Mouse (Mus musculus): ENCODE data around the gene Wbp2. TPM values are rescaled to one million over a fixed set of nuclear protein-coding genes. Genes with fewer than 3 reads are reported as not detected.
A peak's percentile ranks its signal among the peaks of the same experiment; 100 is the strongest.
"Not testable (repeated sequence)": the region's sequence is repeated elsewhere in the genome, so short reads cannot be mapped to it uniquely, and the experiment has no call there.

Wbp2 gene
- polyA plus RNA-seq, 1 experiment from 2014 or later = 281 TPM

DNA sequence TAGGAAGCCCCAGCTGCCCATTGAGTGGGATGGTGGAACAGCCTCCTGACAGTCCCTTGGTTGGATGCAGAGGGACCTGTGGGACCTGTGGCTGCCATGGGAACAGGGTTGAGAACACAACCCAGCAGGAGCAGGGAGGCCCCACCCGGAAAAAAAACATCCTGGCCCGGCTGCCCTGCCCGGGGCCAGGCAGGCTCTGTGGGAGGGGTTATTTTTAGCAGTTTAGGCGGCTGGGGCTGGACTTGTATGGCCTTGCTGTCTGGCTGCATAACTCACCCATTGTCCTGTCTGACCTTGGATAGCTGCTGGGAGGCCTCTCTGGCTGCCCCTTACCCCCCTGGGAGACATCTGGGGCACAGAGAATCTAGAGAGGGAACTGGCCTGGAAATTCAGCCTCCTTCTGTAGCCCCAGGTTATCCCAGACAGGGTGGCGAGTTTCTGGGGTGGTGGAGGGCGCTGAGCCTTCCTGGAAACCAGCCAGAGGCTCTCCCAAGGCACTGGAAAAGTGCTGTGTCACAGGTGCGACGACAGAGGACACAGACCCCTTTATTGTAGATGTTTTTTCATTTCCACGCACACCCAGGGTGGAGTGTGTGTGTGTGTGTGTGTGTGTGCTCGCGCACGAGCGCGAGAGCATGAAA is 17.3 kb upstream of the Wbp2 start:
- no peak overlapping the region for H3K27ac ChIP-seq
- WGBS (ENCODE audit: missing documents) = 42% methylated on average over 6 of the region's 14 CpGs
- H3K4me3 ChIP-seq (ENCODE audit: inconsistent target) = no peak overlapping the region
- peaks cover 18% of the 10 kb centered on the region; the same call in 1 of the 2 replicates for H3K36me3 ChIP-seq (ENCODE audit: inconsistent target)
- H3K79me2 ChIP-seq (ENCODE audit: inconsistent target) = peaks cover 14% of the 10 kb centered on the region

DNA sequence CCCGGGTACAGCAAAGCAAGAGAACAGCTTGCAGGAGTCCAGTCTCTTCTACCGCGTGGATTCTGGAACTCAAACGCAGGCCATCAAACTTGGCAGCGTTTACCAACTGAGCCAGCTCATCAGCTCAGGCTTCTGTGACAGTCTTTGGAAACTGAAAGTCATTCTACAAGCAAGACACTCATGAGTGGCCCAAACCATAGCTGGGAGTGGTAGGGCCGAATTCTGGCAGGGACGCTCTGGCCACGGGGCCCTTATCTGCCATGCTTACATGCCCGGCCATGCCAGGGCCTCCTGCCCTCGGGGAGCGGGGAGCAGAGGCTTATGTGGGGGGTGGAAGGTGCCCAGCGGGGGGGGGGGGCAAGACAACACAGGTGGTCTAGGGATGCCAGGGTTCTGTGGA is 16.8 kb upstream of the Wbp2 start:
- Histone ChIP-seq H3K4me3 (ENCODE audit: inconsistent target) (no peak overlapping the region), H3K36me3 (ENCODE audit: inconsistent target) (peaks cover 18% of the 10 kb centered on the region; the same call in 1 of the 2 replicates), H3K79me2 (ENCODE audit: inconsistent target) (peaks cover 9% of the 10 kb centered on the region), H3K27ac (no peak overlapping the region)
- 73% methylated on average over 12 of the region's 12 CpGs for WGBS (ENCODE audit: missing documents)

- whole genome bisulfite sequencing (ENCODE audit: missing documents) = 52% methylated on average over 3 of the region's 4 CpGs
- Histone ChIP-seq H3K27ac (no peak overlapping the region), H3K4me3 (ENCODE audit: inconsistent target) (no peak overlapping the region)
These were observed 15.7 kb upstream of the Wbp2 start for GRCm38 (mm10) chr11:116102472-116102871.

GRCm38 (mm10) chr11:116101931-116102381 is 15.2 kb upstream of the Wbp2 start:
- Histone ChIP-seq H3K4me3 (ENCODE audit: inconsistent target) (no peak overlapping the region), H3K79me2 (ENCODE audit: inconsistent target) (no peaks in the 10 kb centered on the region), H3K27ac (no peak overlapping the region), H3K36me3 (ENCODE audit: inconsistent target) (peaks cover 15% of the 10 kb centered on the region; the same call in 1 of the 2 replicates)
- 51% methylated on average over 9 of the region's 11 CpGs for WGBS (ENCODE audit: missing documents)

More at GRCm38 (mm10) chr11:116102472-116102871, 15.7 kb upstream of the Wbp2 start:
- no peaks in the 10 kb centered on the region for H3K79me2 ChIP-seq (ENCODE audit: inconsistent target)
- peaks cover 18% of the 10 kb centered on the region; the same call in 1 of the 2 replicates for H3K36me3 ChIP-seq (ENCODE audit: inconsistent target)

- WGBS (ENCODE audit: missing documents) = 90% methylated on average over 7 of the region's 7 CpGs
- Histone ChIP-seq H3K79me2 (ENCODE audit: inconsistent target) (no peaks in the 10 kb centered on the region), H3K4me3 (ENCODE audit: inconsistent target) (no peak overlapping the region), H3K27ac (no peak overlapping the region), H3K36me3 (ENCODE audit: inconsistent target) (peaks cover 4% of the 10 kb centered on the region; the same call in 1 of the 2 replicates)
These were observed 14.0 kb upstream of the Wbp2 start for GRCm38 (mm10) chr11:116100839-116101238.

- H3K27ac ChIP-seq = no peak overlapping the region
These were observed 13.6 kb upstream of the Wbp2 start for GRCm38 (mm10) chr11:116100385-116100784.

GRCm38 (mm10) chr11:116099462-116099861 is 12.7 kb upstream of the Wbp2 start:
- Histone ChIP-seq H3K36me3 (ENCODE audit: inconsistent target) (no peaks in the 10 kb centered on the region), H3K27ac (no peak overlapping the region), H3K4me3 (ENCODE audit: inconsistent target) (no peak overlapping the region), H3K79me2 (ENCODE audit: inconsistent target) (no peaks in the 10 kb centered on the region)
- WGBS (ENCODE audit: missing documents) = 81% methylated on average over 6 of the region's 6 CpGs

More at GRCm38 (mm10) chr11:116100385-116100784, 13.6 kb upstream of the Wbp2 start:
- Histone ChIP-seq H3K4me3 (ENCODE audit: inconsistent target) (no peak overlapping the region), H3K36me3 (ENCODE audit: inconsistent target) (no peaks in the 10 kb centered on the region), H3K79me2 (ENCODE audit: inconsistent target) (no peaks in the 10 kb centered on the region)
- 58% methylated on average over 6 of the region's 6 CpGs for WGBS (ENCODE audit: missing documents)

DNA sequence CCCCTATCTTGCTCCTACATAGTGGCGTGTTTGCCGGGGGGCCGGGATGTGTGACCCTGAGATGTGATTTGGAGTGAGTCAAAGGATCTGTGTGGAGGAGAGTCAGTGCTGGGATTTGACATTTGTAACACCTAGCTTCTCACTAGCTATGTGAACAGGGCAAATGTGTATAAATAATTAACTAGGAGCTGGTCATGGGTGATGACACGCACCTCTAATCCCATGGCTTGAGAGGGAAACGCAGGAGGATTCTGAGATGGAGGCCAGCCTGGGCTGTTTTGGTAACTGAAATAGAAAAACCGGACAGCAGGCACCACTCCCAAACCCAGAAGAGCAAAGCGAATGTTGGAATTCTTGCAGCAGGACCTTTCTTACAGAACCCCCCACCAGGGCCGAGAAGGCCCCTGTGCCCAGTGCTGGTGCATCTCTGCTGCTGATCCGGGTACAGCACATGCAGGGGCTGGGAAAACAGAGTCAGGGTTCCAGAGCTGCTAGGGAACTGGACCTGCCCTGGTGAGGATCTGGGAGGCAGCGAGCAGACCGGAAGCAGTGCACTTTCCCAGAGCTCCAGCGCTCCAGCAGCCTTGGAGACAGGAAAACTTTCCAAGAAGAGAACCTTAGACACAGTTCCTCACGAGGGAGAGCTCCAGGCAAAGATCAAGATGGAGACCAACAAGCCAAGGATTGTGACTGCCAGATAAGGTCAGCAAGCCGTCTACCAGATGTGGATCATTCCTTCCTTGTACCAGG is 12.1 kb upstream of the Wbp2 start:
- Histone ChIP-seq H3K36me3 (ENCODE audit: inconsistent target) (no peaks in the 10 kb centered on the region), H3K79me2 (ENCODE audit: inconsistent target) (no peaks in the 10 kb centered on the region), H3K4me3 (ENCODE audit: inconsistent target) (no peak overlapping the region), H3K27ac (no peak overlapping the region)
- 90% methylated on average over 12 of the region's 14 CpGs for WGBS (ENCODE audit: missing documents)

DNA sequence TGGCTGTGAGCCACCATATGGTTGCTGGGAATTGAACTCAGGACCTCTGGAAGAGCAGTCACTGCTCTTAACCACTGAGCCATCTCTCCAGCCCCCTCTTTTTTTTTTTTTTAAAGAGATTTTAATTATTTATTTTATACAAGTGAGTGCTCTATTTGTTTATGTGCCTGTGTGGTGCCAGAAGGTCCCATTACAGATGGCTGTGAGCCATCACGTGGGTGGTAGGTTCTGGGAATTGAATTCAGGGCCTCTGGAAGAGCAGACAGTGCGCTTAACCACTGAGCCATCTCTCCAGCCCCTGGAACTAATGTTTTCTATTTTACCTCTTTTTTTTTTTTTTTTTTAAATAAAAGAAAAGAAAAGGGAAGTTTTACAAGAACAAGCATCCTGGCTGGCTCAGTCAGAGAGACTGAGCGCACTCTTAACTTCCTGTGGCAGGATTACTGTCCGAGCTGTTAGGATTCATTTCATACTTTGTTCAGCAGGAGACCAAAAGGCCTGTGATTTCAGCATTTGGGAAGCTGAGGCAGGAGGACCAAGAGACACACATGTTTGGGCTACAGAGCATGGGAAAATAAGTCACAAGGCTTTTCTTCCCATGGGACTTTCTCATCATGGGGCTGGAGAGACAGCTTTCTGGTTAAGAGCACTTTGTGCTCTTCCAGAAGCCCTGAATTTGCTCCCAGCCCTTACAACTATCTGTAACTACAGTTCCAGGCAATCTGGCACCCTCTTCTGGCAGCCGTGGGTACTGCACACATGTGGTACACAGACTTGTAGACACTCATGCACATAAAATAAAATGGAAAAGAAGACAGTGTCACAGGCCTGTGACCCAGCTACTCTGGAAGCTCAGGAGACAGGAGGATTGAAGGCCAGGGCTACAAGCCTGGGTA is 9.7 kb upstream of the Wbp2 start:
- WGBS (ENCODE audit: missing documents) = 34% methylated on average over 5 of the region's 5 CpGs
- Histone ChIP-seq H3K4me3 (ENCODE audit: inconsistent target) (no peak overlapping the region), H3K27ac (peak overlapping the region; percentile 74), H3K36me3 (ENCODE audit: inconsistent target) (no peaks in the 10 kb centered on the region), H3K79me2 (ENCODE audit: inconsistent target) (no peaks in the 10 kb centered on the region)

- H3K27ac ChIP-seq = peak overlapping the region; percentile 82
- H3K4me3 ChIP-seq (ENCODE audit: inconsistent target) = no peak overlapping the region
- H3K36me3 ChIP-seq (ENCODE audit: inconsistent target) = no peaks in the 10 kb centered on the region
- WGBS (ENCODE audit: missing documents) = 15% methylated on average over 3 of the region's 3 CpGs
- H3K79me2 ChIP-seq (ENCODE audit: inconsistent target) = no peaks in the 10 kb centered on the region
These were observed 8.8 kb upstream of the Wbp2 start for GRCm38 (mm10) chr11:116095573-116095972.

GRCm38 (mm10) chr11:116093771-116094565 is 7.2 kb upstream of the Wbp2 start:
- Histone ChIP-seq H3K27ac (peak overlapping the region; percentile 82), H3K4me3 (ENCODE audit: inconsistent target) (no peak overlapping the region)
- 16% methylated on average over 16 of the region's 16 CpGs for WGBS (ENCODE audit: missing documents)

GRCm38 (mm10) chr11:116092959-116093358 is 6.2 kb upstream of the Wbp2 start:
- H3K27ac ChIP-seq = peak overlapping the region; percentile 82; the same call in 1 of the 2 replicates

More at GRCm38 (mm10) chr11:116093771-116094565, 7.2 kb upstream of the Wbp2 start:
- Histone ChIP-seq H3K36me3 (ENCODE audit: inconsistent target) (no peaks in the 10 kb centered on the region), H3K79me2 (ENCODE audit: inconsistent target) (no peaks in the 10 kb centered on the region)

GRCm38 (mm10) chr11:116091591-116091990 is 4.8 kb upstream of the Wbp2 start:
- H3K36me3 ChIP-seq (ENCODE audit: inconsistent target) = no peaks in the 10 kb centered on the region
- no peak overlapping the region for H3K27ac ChIP-seq
- 82% methylated on average over 6 of the region's 6 CpGs for WGBS (ENCODE audit: missing documents)
- H3K4me3 ChIP-seq (ENCODE audit: inconsistent target) = no peak overlapping the region
- H3K79me2 ChIP-seq (ENCODE audit: inconsistent target) = peaks cover under 1% of the 10 kb centered on the region; the same call in 1 of the 2 replicates

More at GRCm38 (mm10) chr11:116092959-116093358, 6.2 kb upstream of the Wbp2 start:
- H3K4me3 ChIP-seq (ENCODE audit: inconsistent target); H3K36me3 ChIP-seq (ENCODE audit: inconsistent target); H3K79me2 ChIP-seq (ENCODE audit: inconsistent target): not testable (repeated sequence)
- 84% methylated on average over 6 of the region's 6 CpGs for WGBS (ENCODE audit: missing documents)

Data from macrophage (primary cell).